In the genomic region with DNA sequence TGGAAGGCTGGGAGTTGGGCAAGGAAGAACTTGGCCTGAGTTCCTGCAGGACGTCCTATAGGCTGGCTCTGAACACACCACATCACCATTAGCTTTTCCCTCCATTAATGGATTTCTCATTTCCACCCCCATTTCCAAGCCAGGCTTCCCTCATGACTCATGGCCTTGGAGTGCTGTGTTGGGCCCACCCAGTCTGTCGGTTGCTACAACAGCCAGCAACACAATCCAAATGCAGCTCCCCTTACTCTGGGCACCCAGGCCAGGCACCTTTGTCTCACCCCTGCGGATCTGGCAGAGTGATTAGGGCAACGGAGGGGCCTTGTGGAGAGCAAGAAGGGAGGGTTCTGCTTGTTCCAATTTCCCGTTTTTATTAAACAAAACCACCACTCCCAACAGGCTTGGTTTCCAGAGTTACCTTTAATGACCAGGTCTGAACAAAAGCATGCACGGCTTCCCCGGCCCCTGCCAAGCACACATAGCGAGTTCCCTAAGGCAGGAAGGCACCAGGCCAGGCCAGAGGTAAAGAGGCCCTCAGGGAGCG, we compare ENCODE assay signal across 10 mouse cellular contexts. TPM values are rescaled to one million over a fixed set of nuclear protein-coding genes. Genes with fewer than 3 reads are reported as not detected.
DNase-seq lines count a peak whose midpoint lies in the region; ATAC-seq and TF ChIP-seq lines count a peak whose summit lies in the region.
"Had no signal": no experiment of that assay in that cellular context is flagged by ENCODE, and none has a peak within 500 bp of the region (broad histone marks: within the 10 kb centered on the region; RNA-seq: fewer than 3 reads in every experiment).

No protein-coding gene starts in this region.

- H3K4me3 ChIP-seq in liver, postnatal 0 days (ENCODE audit: low read depth, low read length): no peak overlapping the region
- H3K4me3 ChIP-seq in liver, embryonic 11.5 days (ENCODE audit: low read depth, low read length): no peak overlapping the region
- H3K4me3 ChIP-seq in embryonic facial prominence, embryonic 15.5 days (replicated peaks): no peak overlapping the region
- H3K4me3 ChIP-seq in neural tube, embryonic 15.5 days (replicated peaks): no peak overlapping the region
- no peak overlapping the region for H3K4me3 ChIP-seq in hindbrain, postnatal 0 days (ENCODE audit: low read length)
- H3K4me3 ChIP-seq: embryonic facial prominence, embryonic 13.5 days had no signal

- intact Hi-C loops in heart, postnatal 25 days (cut with DNase I): loop anchor here (10.0 kb wide), 1 partner anchor 1082 kb away; a partner anchor contains a TSS

- no peak overlapping the region for H3K9ac ChIP-seq in liver, postnatal 0 days (replicated peaks)
- H3K9ac ChIP-seq in liver, embryonic 11.5 days (ENCODE audit: low read depth, low read length): no peak overlapping the region
- H3K9ac ChIP-seq in embryonic facial prominence, embryonic 15.5 days: 0 out of 2 replicates have a peak overlapping the region, but pooled peaks have one; percentile 0
- H3K9ac ChIP-seq in neural tube, embryonic 15.5 days (replicated peaks): no peak overlapping the region
- H3K9ac ChIP-seq in hindbrain, postnatal 0 days (replicated peaks; ENCODE audit: low read length): no peak overlapping the region
- H3K9ac ChIP-seq: embryonic facial prominence, embryonic 13.5 days had no signal

- peaks cover 3% of the 10 kb centered on the region; the same call in 1 of the 2 replicates for H3K36me3 ChIP-seq in liver, postnatal 0 days (replicated peaks; ENCODE audit: insufficient read depth, low read length)
- H3K36me3 ChIP-seq in liver, embryonic 11.5 days (ENCODE audit: control insufficient read depth, insufficient read depth, low read length): no peaks in the 10 kb centered on the region
- H3K36me3 ChIP-seq in embryonic facial prominence, embryonic 15.5 days: peaks cover 15% of the 10 kb centered on the region
- no peaks in the 10 kb centered on the region for H3K36me3 ChIP-seq in neural tube, embryonic 15.5 days
- no peaks in the 10 kb centered on the region for H3K36me3 ChIP-seq in hindbrain, postnatal 0 days (ENCODE audit: insufficient read depth, low read length)

- no peaks in the 10 kb centered on the region for H3K27me3 ChIP-seq in liver, postnatal 0 days (ENCODE audit: insufficient read depth, low read length)
- H3K27me3 ChIP-seq in liver, embryonic 11.5 days (replicated peaks; ENCODE audit: control insufficient read depth, insufficient read depth, low read length): peaks cover 19% of the 10 kb centered on the region
- peaks cover 19% of the 10 kb centered on the region for H3K27me3 ChIP-seq in embryonic facial prominence, embryonic 15.5 days
- H3K27me3 ChIP-seq in neural tube, embryonic 15.5 days (replicated peaks): peaks cover 41% of the 10 kb centered on the region
- H3K27me3 ChIP-seq in hindbrain, postnatal 0 days (ENCODE audit: insufficient read depth, low read length): peaks cover 8% of the 10 kb centered on the region

- no peak for DNase-seq in liver, postnatal 0 days
- DNase-seq in liver, embryonic 11.5 days (ENCODE audit: low spot score): no peak
- DNase-seq in heart, postnatal 25 days (ENCODE audit: low spot score): peak; percentile 82
- DNase-seq in hindbrain, postnatal 0 days (ENCODE audit: low spot score): no peak
- no peak for DNase-seq in cerebellum, adult 18-20 months
- no peak for DNase-seq in thymus, postnatal 36 days
- DNase-seq: thymus, postnatal 14 days had no signal

- no peak overlapping the region for H3K4me2 ChIP-seq in liver, postnatal 0 days (ENCODE audit: low read depth, low read length)
- no peak overlapping the region for H3K4me2 ChIP-seq in liver, embryonic 11.5 days
- H3K4me2 ChIP-seq in embryonic facial prominence, embryonic 15.5 days (replicated peaks): no peak overlapping the region
- H3K4me2 ChIP-seq in neural tube, embryonic 15.5 days: no peak overlapping the region
- H3K4me2 ChIP-seq in hindbrain, postnatal 0 days (ENCODE audit: low read depth, low read length): no peak overlapping the region
- H3K4me2 ChIP-seq: embryonic facial prominence, embryonic 13.5 days had no signal

- H3K27ac ChIP-seq in liver, postnatal 0 days (ENCODE audit: low read depth): peak overlapping the region; percentile 11; the same call in 1 of the 2 replicates
- no peak overlapping the region for H3K27ac ChIP-seq in liver, embryonic 11.5 days (ENCODE audit: low read depth, low read length)
- peak overlapping the region; percentile 65 for H3K27ac ChIP-seq in embryonic facial prominence, embryonic 15.5 days (replicated peaks)
- 0 out of 2 replicates have a peak overlapping the region, but pooled peaks have one; percentile 18 for H3K27ac ChIP-seq in neural tube, embryonic 15.5 days (replicated peaks)
- H3K27ac ChIP-seq in hindbrain, postnatal 0 days: no peak overlapping the region

- ATAC-seq in liver, postnatal 0 days: 0 out of 2 replicates have a peak, but pooled peaks have one; percentile 7
- no peak for ATAC-seq in liver, embryonic 11.5 days (replicated peaks; ENCODE audit: low FRiP score)
- no peak for ATAC-seq in embryonic facial prominence, embryonic 15.5 days (ENCODE audit: insufficient number of reproducible peaks, low FRiP score, low TSS enrichment, low read depth)
- no peak for ATAC-seq in neural tube, embryonic 15.5 days (ENCODE audit: low FRiP score)
- ATAC-seq in hindbrain, postnatal 0 days: no peak

- H3K9me3 ChIP-seq in liver, postnatal 0 days (ENCODE audit: low read length): no peaks in the 10 kb centered on the region
- H3K9me3 ChIP-seq in liver, embryonic 11.5 days (ENCODE audit: control insufficient read depth, low read length): no peaks in the 10 kb centered on the region
- no peaks in the 10 kb centered on the region for H3K9me3 ChIP-seq in embryonic facial prominence, embryonic 15.5 days (replicated peaks)
- no peaks in the 10 kb centered on the region for H3K9me3 ChIP-seq in neural tube, embryonic 15.5 days (replicated peaks)
- no peaks in the 10 kb centered on the region for H3K9me3 ChIP-seq in hindbrain, postnatal 0 days (ENCODE audit: low read length)
- H3K9me3 ChIP-seq: embryonic facial prominence, embryonic 13.5 days had no signal

- 62% methylated on average over 9 of the region's 9 CpGs for WGBS in liver, postnatal 0 days (ENCODE audit: insufficient replicate concordance)
- WGBS in liver, embryonic 11.5 days: 63% methylated on average over 9 of the region's 9 CpGs
- WGBS in embryonic facial prominence, embryonic 15.5 days: 39% methylated on average over 9 of the region's 9 CpGs
- 61% methylated on average over 9 of the region's 9 CpGs for WGBS in neural tube, embryonic 15.5 days
- 58% methylated on average over 9 of the region's 9 CpGs for WGBS in hindbrain, postnatal 0 days

- no peak for TF ChIP-seq EP300 in liver, postnatal 0 days (IDR thresholded peaks at IDR 0.05; ENCODE audit: low read depth)

- no peak for TF ChIP-seq CTCF in liver, postnatal 0 days (IDR thresholded peaks at IDR 0.05; ENCODE audit: low read depth)
- no peak for TF ChIP-seq CTCF in hindbrain, postnatal 0 days (IDR thresholded peaks at IDR 0.05; ENCODE audit: low read depth)

- peaks cover 15% of the 10 kb centered on the region for H3K4me1 ChIP-seq in liver, postnatal 0 days (ENCODE audit: insufficient read depth)
- H3K4me1 ChIP-seq in liver, embryonic 11.5 days (replicated peaks; ENCODE audit: control insufficient read depth, insufficient read depth, low read length): peaks cover 39% of the 10 kb centered on the region
- H3K4me1 ChIP-seq in embryonic facial prominence, embryonic 15.5 days: peaks cover 78% of the 10 kb centered on the region
- H3K4me1 ChIP-seq in neural tube, embryonic 15.5 days: peaks cover 19% of the 10 kb centered on the region
- no peaks in the 10 kb centered on the region for H3K4me1 ChIP-seq in hindbrain, postnatal 0 days (ENCODE audit: insufficient read depth, low read length)

RNA-seq across cellular contexts. Expression of a gene that starts 8.2 kb away (rescaled TPM):
- polyA plus RNA-seq in liver, postnatal 0 days (2015; fragmentation: Nextera tagmentation; extraction: Ambion mirVana): 27.5 and 28.5 TPM in 2 replicates
- polyA plus RNA-seq in liver, embryonic 11.5 days (2014; fragmentation: Nextera tagmentation; extraction: Ambion mirVana): 22.6 and 23.3 TPM in 2 replicates
- 330 and 343 TPM in 2 replicates for polyA plus RNA-seq in embryonic facial prominence, embryonic 15.5 days (2015; fragmentation: Nextera tagmentation; extraction: Ambion mirVana)
- 100 to 1,000 TPM; 275 to 277 TPM for total RNA-seq in heart, postnatal 25 days (2021)
- polyA plus RNA-seq in neural tube, embryonic 15.5 days (2015; fragmentation: Nextera tagmentation; extraction: Ambion mirVana): 45.6 and 73.4 TPM in 2 replicates
- 19.7 and 26.3 TPM in 2 replicates for total RNA-seq in hindbrain, postnatal 0 days (2014; rRNA removed)
- polyA plus RNA-seq in hindbrain, postnatal 0 days (2015; fragmentation: Nextera tagmentation; extraction: Ambion mirVana): 48.6 and 50.2 TPM in 2 replicates

RNA-seq across cellular contexts. Expression of a gene that starts 23.1 kb away (rescaled TPM):
- polyA plus RNA-seq in liver, postnatal 0 days (2015; fragmentation: Nextera tagmentation; extraction: Ambion mirVana): 44.9 and 53.7 TPM in 2 replicates
- 52.9 and 57.3 TPM in 2 replicates for polyA plus RNA-seq in liver, embryonic 11.5 days (2014; fragmentation: Nextera tagmentation; extraction: Ambion mirVana)
- 75.6 and 79.3 TPM in 2 replicates for polyA plus RNA-seq in embryonic facial prominence, embryonic 15.5 days (2015; fragmentation: Nextera tagmentation; extraction: Ambion mirVana)
- total RNA-seq in heart, postnatal 25 days (2021): 100 to 1,000 TPM in 1 of 2 experiments, 10 to 100 TPM in 1; 91.3 to 119 TPM
- 57.9 and 66.9 TPM in 2 replicates for polyA plus RNA-seq in neural tube, embryonic 15.5 days (2015; fragmentation: Nextera tagmentation; extraction: Ambion mirVana)
- total RNA-seq in hindbrain, postnatal 0 days (2014; rRNA removed): 49.7 and 56.2 TPM in 2 replicates
- polyA plus RNA-seq in hindbrain, postnatal 0 days (2015; fragmentation: Nextera tagmentation; extraction: Ambion mirVana): 41.4 and 43.4 TPM in 2 replicates

RNA-seq across cellular contexts. Expression of a gene that starts 46.8 kb away (rescaled TPM):
- polyA plus RNA-seq in liver, postnatal 0 days (2015; fragmentation: Nextera tagmentation; extraction: Ambion mirVana): 25.0 and 29.4 TPM in 2 replicates
- 55.4 and 60.0 TPM in 2 replicates for polyA plus RNA-seq in liver, embryonic 11.5 days (2014; fragmentation: Nextera tagmentation; extraction: Ambion mirVana)
- polyA plus RNA-seq in embryonic facial prominence, embryonic 15.5 days (2015; fragmentation: Nextera tagmentation; extraction: Ambion mirVana): 36.8 and 40.3 TPM in 2 replicates
- 10 to 100 TPM; 84.7 to 87.3 TPM for total RNA-seq in heart, postnatal 25 days (2021)
- polyA plus RNA-seq in neural tube, embryonic 15.5 days (2015; fragmentation: Nextera tagmentation; extraction: Ambion mirVana): 150 and 167 TPM in 2 replicates
- 213 and 222 TPM in 2 replicates for total RNA-seq in hindbrain, postnatal 0 days (2014; rRNA removed)
- polyA plus RNA-seq in hindbrain, postnatal 0 days (2015; fragmentation: Nextera tagmentation; extraction: Ambion mirVana): 162 and 181 TPM in 2 replicates

Comparison
In these comparisons a context has a peak if more than half of its experiments do, and no peak if none do; other contexts are left out.
1. H3K27ac ChIP-seq: peak in liver, postnatal 0 days (single experiment), embryonic facial prominence, embryonic 15.5 days (single experiment) and neural tube, embryonic 15.5 days (single experiment); none in liver, embryonic 11.5 days (single experiment) and hindbrain, postnatal 0 days (single experiment).